Mouse (Mus musculus) heart, adult 2 months (tissue): Measurements from ENCODE around the gene Hbq1b. TPM values are rescaled to one million over a fixed set of nuclear protein-coding genes. Genes with fewer than 3 reads are reported as not detected.
"Not testable (repeated sequence)": the region's sequence is repeated elsewhere in the genome, so short reads cannot be mapped to it uniquely, and the experiment has no call there.

Experiments used
- DNase-seq, 2 experiments: peaks; one replicate each; pipeline ENCODE4 v3.0.0; 2021
- H3K27ac ChIP-seq: fragments of 200-600 bp; 2 replicates; pipeline ENCODE4 v1.8.1; 2022
- H3K27me3 ChIP-seq: fragments of 200-500 bp; 2 replicates; pipeline ENCODE4 v1.6.1; 2012; ENCODE audit warnings: mild to moderate bottlenecking, low read length, inconsistent platforms, mixed read lengths; ENCODE audit not compliant: control insufficient read depth, insufficient read depth
- H3K36me3 ChIP-seq: fragments of 200-500 bp; 2 replicates; pipeline ENCODE4 v1.6.1; 2012; ENCODE audit warnings: low read length, inconsistent platforms; ENCODE audit not compliant: control insufficient read depth, insufficient read depth
- H3K4me1 ChIP-seq: fragments of 200-500 bp; 2 replicates; pipeline ENCODE4 v1.6.1; 2011; ENCODE audit warnings: low read length; ENCODE audit not compliant: control insufficient read depth, insufficient read depth
- H3K4me3 ChIP-seq: fragments of 200-600 bp; 2 replicates; pipeline ENCODE4 v1.8.1; 2022
- H3K79me2 ChIP-seq: fragments of 200-500 bp; replicated peaks from 2 replicates; pipeline ENCODE4 v1.6.1; 2012; ENCODE audit warnings: mild to moderate bottlenecking, inconsistent platforms, low read length, moderate library complexity, mixed read lengths; ENCODE audit not compliant: control insufficient read depth, insufficient read depth
- H3K9ac ChIP-seq: fragments of 200-500 bp; 2 replicates; pipeline ENCODE4 v1.6.1; 2012; ENCODE audit warnings: low read depth, mild to moderate bottlenecking, control low read depth, inconsistent platforms, low read length, mixed read lengths
- CTCF ChIP-seq: fragments of 200-600 bp; IDR thresholded peaks from 2 replicates; pipeline ENCODE4 v1.8.1; 2022; ENCODE audit warnings: antibody characterized with exemption, mild to moderate bottlenecking, moderate library complexity
- EP300 ChIP-seq: fragments of 200-500 bp; IDR thresholded peaks from 2 replicates; pipeline ENCODE4 v1.6.1; 2011; ENCODE audit warnings: low read depth, low read length, control low read depth; ENCODE audit not compliant: insufficient read depth
- POLR2A ChIP-seq: fragments of 200-500 bp; IDR thresholded peaks from 2 replicates; pipeline ENCODE4 v1.6.1; 2011; ENCODE audit warnings: mild to moderate bottlenecking, low read depth, low read length, control low read depth; ENCODE audit not compliant: insufficient read depth
- WGBS: fragments of 180-500 bp; shearing (Covaris S2); methylation state at CpG from one replicate; pipeline ENCODE4 v1.1.7; 2018; 5-methylcytosine and 5-hydroxymethylcytosine counted together
- intact Hi-C: fragments of 180-260 bp; cut with DNase I; formaldehyde crosslinking; loops from one replicate; pipeline ENCODE4 v1.15.1; 2025
- polyA plus RNA-seq: library from polyadenylated mRNA; depleted of rRNA; stranded (reverse); fragments of >200 nt; gene quantifications from 2 replicates; pipeline ENCODE4 v1.2.3, GENCODE M21; 2012
- total RNA-seq, 2 experiments: library from RNA; stranded (reverse); gene quantifications; 2 replicates each; pipeline ENCODE4 v1.2.3; 2021

The Hbq1b gene
- total and polyA plus RNA-seq, 3 experiments = 0.70 to 3.8 (median 2.4) TPM

- H3K27ac ChIP-seq, intact Hi-C loops, H3K4me1 ChIP-seq, DNase-seq, H3K36me3 ChIP-seq, H3K9ac ChIP-seq, H3K79me2 ChIP-seq, H3K4me3 ChIP-seq, H3K27me3 ChIP-seq: not testable (repeated sequence)
- WGBS = 9% methylated on average over 2 of the region's 2 CpGs
Measured at GRCm38 (mm10) chr11:32297417-32297816, 10.7 kb downstream of the Hbq1b start.

DNA sequence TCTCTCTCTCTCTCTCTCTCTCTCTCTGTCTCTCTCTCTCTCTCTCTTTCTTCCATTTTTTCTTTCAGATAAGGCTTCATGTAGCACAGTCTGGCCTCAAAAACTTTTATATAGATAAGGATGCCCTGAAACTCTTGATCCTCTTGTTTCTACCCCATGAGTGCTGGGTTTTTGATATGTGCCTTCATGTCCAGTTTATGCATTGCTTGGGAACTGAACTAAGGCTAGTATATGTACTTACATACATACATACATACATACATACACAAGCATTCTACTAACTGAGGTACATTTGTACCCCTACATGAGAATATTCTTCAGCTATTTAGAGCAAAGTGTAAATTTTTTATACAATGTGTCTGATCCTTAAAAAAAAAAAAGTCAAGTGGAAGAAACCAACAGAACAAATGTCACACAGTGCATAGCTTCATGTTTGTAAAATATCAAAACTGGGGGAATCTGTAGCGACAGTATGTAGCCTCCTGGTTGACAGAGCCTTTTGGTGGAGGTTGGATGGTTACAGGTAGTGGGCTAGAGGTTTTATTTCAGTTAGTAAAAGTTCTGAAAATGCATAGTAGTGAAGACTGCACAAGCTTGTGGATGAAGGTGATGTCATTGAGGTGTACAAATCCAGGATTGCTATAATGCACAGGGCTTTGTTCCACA is 11.2 kb downstream of the Hbq1b start:
- H3K36me3 ChIP-seq = no peaks in the 10 kb centered on the region
- H3K27ac ChIP-seq = no peak overlapping the region
- DNase-seq = no peak
- H3K9ac ChIP-seq = no peak overlapping the region
- WGBS = 92% methylated on average over 1 of the region's 1 CpGs
- H3K27me3 ChIP-seq = no peaks in the 10 kb centered on the region
- no peak for TF ChIP-seq EP300
- TF ChIP-seq POLR2A = no peak
- no peak for TF ChIP-seq CTCF
- peaks cover 1% of the 10 kb centered on the region; the same call in 1 of the 2 replicates for H3K4me1 ChIP-seq
- no peak overlapping the region for H3K4me3 ChIP-seq
- intact Hi-C loops = no loop called here
- no peaks in the 10 kb centered on the region for H3K79me2 ChIP-seq

DNA sequence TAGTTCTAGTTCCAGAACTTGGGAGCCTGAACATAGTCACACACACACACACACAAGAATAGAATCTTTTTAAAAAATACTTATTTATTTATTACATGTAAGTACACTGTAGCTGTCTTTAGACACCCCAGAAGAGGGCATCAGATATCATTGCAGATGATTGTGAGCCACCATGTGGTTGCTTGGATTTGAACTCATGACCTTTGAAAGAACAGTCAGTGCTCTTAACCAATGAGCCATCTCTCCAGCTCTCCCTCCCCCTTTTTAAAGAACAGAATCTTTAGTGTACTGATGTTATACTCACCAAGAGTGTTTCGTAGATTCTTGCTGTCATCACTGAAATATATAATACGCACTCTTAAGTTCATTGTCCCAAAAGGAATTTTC is 11.8 kb downstream of the Hbq1b start:
- H3K4me3 ChIP-seq = no peak overlapping the region
- TF ChIP-seq EP300 (no peak), CTCF (no peak)
- WGBS = 94% methylated on average over 2 of the region's 2 CpGs
- H3K9ac ChIP-seq = no peak overlapping the region
- H3K27me3 ChIP-seq = no peaks in the 10 kb centered on the region
- no peak for DNase-seq
- peaks cover 1% of the 10 kb centered on the region; the same call in 1 of the 2 replicates for H3K4me1 ChIP-seq
- intact Hi-C loops = no loop called here
- H3K27ac ChIP-seq = no peak overlapping the region
- H3K36me3 ChIP-seq = no peaks in the 10 kb centered on the region
- H3K79me2 ChIP-seq = no peaks in the 10 kb centered on the region

- DNase-seq = peak; percentile 46 to 64
- 5% methylated on average over 16 of the region's 16 CpGs for WGBS
- intact Hi-C loops = loop anchor here (2.0 kb wide), 1 partner anchor 25 kb away; no protein-coding TSS in a partner anchor
- not testable (repeated sequence) for H3K36me3 ChIP-seq, H3K79me2 ChIP-seq, H3K9ac ChIP-seq, H3K27me3 ChIP-seq, H3K27ac ChIP-seq, H3K4me1 ChIP-seq, H3K4me3 ChIP-seq
- peak; percentile 76 for TF ChIP-seq CTCF
Measured at GRCm38 (mm10) chr11:32299865-32300264, 13.1 kb downstream of the Hbq1b start, which contains the start of gene Hbq1a. Gene Hbq1a (plus strand): TSS chr11:32300069.

DNA sequence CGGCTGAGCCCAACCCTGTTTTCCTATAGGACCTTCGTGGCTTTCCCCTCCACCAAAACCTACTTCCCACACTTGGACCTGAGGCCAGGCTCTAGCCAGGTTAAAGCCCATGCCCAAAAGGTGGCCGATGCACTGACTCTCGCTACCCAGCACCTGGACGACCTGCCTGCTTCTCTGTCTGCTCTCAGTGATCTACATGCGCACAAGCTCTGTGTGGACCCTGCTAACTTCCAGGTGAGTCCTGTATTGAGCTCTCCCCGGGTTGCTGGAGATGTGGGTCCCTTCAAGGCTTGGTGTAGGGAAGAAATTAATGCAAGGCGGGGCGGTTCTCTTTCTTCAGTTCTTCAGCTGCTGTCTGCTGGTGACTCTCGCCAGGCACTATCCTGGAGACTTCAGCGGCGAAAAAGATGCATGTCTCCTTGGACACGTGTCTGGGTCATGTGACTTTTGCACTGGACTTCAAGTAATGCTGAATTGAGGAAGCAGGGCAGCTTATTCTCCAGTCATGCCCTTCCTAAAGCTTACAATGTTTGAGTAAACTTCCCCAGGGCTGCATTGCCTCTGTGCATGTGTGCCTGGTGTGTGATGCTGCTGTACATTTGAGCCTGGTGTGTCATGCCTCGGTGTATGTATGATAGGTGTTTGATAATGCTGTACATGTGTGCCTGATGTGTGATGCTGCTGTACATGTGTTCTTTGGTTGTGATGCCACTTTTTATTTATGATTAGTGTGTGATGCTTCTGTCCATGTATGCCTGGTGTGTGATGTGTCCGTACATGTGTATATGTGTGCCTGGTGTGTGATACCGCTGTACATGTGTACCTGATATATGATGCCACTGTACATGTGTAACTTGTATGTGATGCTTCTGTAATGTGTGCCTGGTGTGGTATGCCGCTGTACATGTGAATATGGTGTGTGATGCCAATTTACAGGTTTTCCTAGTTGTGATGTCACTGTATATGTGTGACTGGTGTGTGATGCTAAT is 13.8 kb downstream of the Hbq1b start:
- TF ChIP-seq POLR2A (no peak), CTCF (no peak), EP300 (no peak)
- intact Hi-C loops = loop anchor here (2.0 kb wide), 1 partner anchor 24 kb away; no protein-coding TSS in a partner anchor

GRCm38 (mm10) chr11:32301506-32301905 is 14.7 kb downstream of the Hbq1b start:
- H3K9ac ChIP-seq = no peak overlapping the region
- intact Hi-C loops = loop anchor here (2.0 kb wide), 1 partner anchor 23 kb away; no protein-coding TSS in a partner anchor
- H3K27me3 ChIP-seq = no peaks in the 10 kb centered on the region
- no peak overlapping the region for H3K4me3 ChIP-seq
- no peak for TF ChIP-seq CTCF
- TF ChIP-seq EP300 = no peak
- TF ChIP-seq POLR2A = no peak
- H3K79me2 ChIP-seq = no peaks in the 10 kb centered on the region
- H3K4me1 ChIP-seq = peaks cover 1% of the 10 kb centered on the region; the same call in 1 of the 2 replicates
- DNase-seq = no peak
- no peak overlapping the region for H3K27ac ChIP-seq
- WGBS = 73% methylated on average over 1 of the region's 1 CpGs
- H3K36me3 ChIP-seq = no peaks in the 10 kb centered on the region

More for the DNA sequence above, 13.8 kb downstream of the Hbq1b start:
- no peak overlapping the region for H3K9ac ChIP-seq
- 54% methylated on average over 14 of the region's 17 CpGs for WGBS
- no peak for DNase-seq
- H3K36me3 ChIP-seq = no peaks in the 10 kb centered on the region
- no peaks in the 10 kb centered on the region for H3K27me3 ChIP-seq
- no peaks in the 10 kb centered on the region for H3K79me2 ChIP-seq
- H3K4me1 ChIP-seq = peaks cover 1% of the 10 kb centered on the region; the same call in 1 of the 2 replicates
- no peak overlapping the region for H3K27ac ChIP-seq
- H3K4me3 ChIP-seq = no peak overlapping the region
